Mouse (Mus musculus) lung, postnatal 14 days (tissue): ENCODE results near the gene Ada.

Experiments
- DNase-seq: peaks from one replicate; pipeline ENCODE4 v3.0.0; 2021

The Ada gene

GRCm38 (mm10) chr2:163749647-163750611 is at the start of gene Ada:
Gene Ada, minus strand, starts transcription at chr2:163750239.
- peak; percentile 66 for DNase-seq

GRCm38 (mm10) chr2:163798411-163798810 is 48.4 kb upstream of the Ada start:
- peak; percentile 66 for DNase-seq

- DNase-seq = peak; percentile 82
These were observed 38.4 kb upstream of the Ada start for GRCm38 (mm10) chr2:163788484-163788883.

GRCm38 (mm10) chr2:163787709-163788108 is 37.7 kb upstream of the Ada start:
- DNase-seq = peak; percentile 50

- DNase-seq = no peak
These were observed 37.0 kb upstream of the Ada start for GRCm38 (mm10) chr2:163787086-163787485.

- DNase-seq = no peak
These were observed 33.9 kb upstream of the Ada start for GRCm38 (mm10) chr2:163783901-163784300.

GRCm38 (mm10) chr2:163783368-163783767 is 33.3 kb upstream of the Ada start:
- DNase-seq = no peak

- DNase-seq = no peak
These were observed 28.9 kb upstream of the Ada start for GRCm38 (mm10) chr2:163778896-163779295.

- no peak for DNase-seq
These were observed 27.0 kb upstream of the Ada start for GRCm38 (mm10) chr2:163777061-163777460.

- no peak for DNase-seq
These were observed 26.6 kb upstream of the Ada start for GRCm38 (mm10) chr2:163776661-163777060.

GRCm38 (mm10) chr2:163770731-163771130 is 20.7 kb upstream of the Ada start:
- no peak for DNase-seq

- no peak for DNase-seq
These were observed 16.9 kb upstream of the Ada start for GRCm38 (mm10) chr2:163766890-163767289.

- DNase-seq = no peak
These were observed 16.2 kb upstream of the Ada start for GRCm38 (mm10) chr2:163766261-163766660.

- no peak for DNase-seq
These were observed 11.4 kb upstream of the Ada start for GRCm38 (mm10) chr2:163761402-163761801.

- DNase-seq = no peak
These were observed 10.6 kb upstream of the Ada start for GRCm38 (mm10) chr2:163760589-163760988.

GRCm38 (mm10) chr2:163758146-163758545 is 8.1 kb upstream of the Ada start:
- DNase-seq = no peak

- peak; percentile 54 for DNase-seq
These were observed 6.7 kb upstream of the Ada start for GRCm38 (mm10) chr2:163756723-163757122.

GRCm38 (mm10) chr2:163754228-163754627 is 4.2 kb upstream of the Ada start:
- no peak for DNase-seq

GRCm38 (mm10) chr2:163744801-163745570 is 5.1 kb downstream of the Ada start:
- DNase-seq = no peak

- peak; percentile 15 for DNase-seq
These were observed 6.7 kb downstream of the Ada start for GRCm38 (mm10) chr2:163743357-163743756.

- DNase-seq = no peak
These were observed 7.4 kb downstream of the Ada start for GRCm38 (mm10) chr2:163742656-163743055.

- DNase-seq = peak; percentile 39
These were observed 14.1 kb downstream of the Ada start for GRCm38 (mm10) chr2:163735980-163736379.

- no peak for DNase-seq
These were observed 14.9 kb downstream of the Ada start for GRCm38 (mm10) chr2:163735163-163735562.

- DNase-seq = no peak
These were observed 18.0 kb downstream of the Ada start for GRCm38 (mm10) chr2:163732021-163732420.
